Mouse (Mus musculus): Measurements from ENCODE around the gene Sema3a. TPM values are rescaled to one million over a fixed set of nuclear protein-coding genes. Genes with fewer than 3 reads are reported as not detected.

Gene Sema3a
- polyA plus RNA-seq, 1 experiment from 2014 or later = 42.1 TPM

GRCm38 (mm10) chr5:13337665-13338064, 212.5 kb downstream of the Sema3a start:
- no peaks in the 10 kb centered on the region for H3K36me3 ChIP-seq (ENCODE audit: control insufficient read depth, insufficient read depth, low read length)
- H3K9ac ChIP-seq (replicated peaks; ENCODE audit: low read depth, low read length) = no peak overlapping the region
- H3K27me3 ChIP-seq (ENCODE audit: control insufficient read depth, insufficient read depth, low read length) = no peaks in the 10 kb centered on the region
- H3K4me1 ChIP-seq (ENCODE audit: control insufficient read depth, insufficient read depth, low read length) = no peaks in the 10 kb centered on the region
- WGBS = 29% methylated on average over 1 of the region's 1 CpGs
- no peak overlapping the region for H3K4me3 ChIP-seq (ENCODE audit: low read depth, low read length)
- no peak overlapping the region for H3K27ac ChIP-seq (ENCODE audit: low read length)
- H3K4me2 ChIP-seq (replicated peaks; ENCODE audit: low read depth, low read length) = no peak overlapping the region
- no peaks in the 10 kb centered on the region for H3K9me3 ChIP-seq (ENCODE audit: control insufficient read depth, low read depth, low read length)
- ATAC-seq (ENCODE audit: insufficient number of reproducible peaks, insufficient read depth, low FRiP score, low read depth) = no peak

DNA sequence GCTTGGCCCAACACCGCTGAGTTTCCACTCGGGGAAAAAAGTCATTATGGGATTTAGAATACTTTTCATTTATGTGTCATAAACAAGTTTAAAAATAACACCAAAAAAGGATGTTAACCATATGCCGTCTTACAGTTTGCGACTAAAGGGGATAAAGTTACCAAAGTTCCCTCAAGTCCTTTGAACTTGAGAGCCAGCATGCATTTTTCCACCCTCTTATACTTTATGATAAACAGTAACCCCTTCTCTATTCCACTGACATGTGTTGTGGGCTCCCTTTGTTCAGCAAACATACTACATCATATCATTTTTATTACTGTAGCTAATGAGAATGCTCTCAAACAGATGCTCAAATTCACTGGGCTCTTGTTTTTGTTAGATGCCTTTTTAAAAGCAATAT, 221.9 kb downstream of the Sema3a start:
- 52% methylated on average over 4 of the region's 4 CpGs for WGBS
- Histone ChIP-seq H3K9me3 (ENCODE audit: control insufficient read depth, low read depth, low read length) (no peaks in the 10 kb centered on the region), H3K9ac (replicated peaks; ENCODE audit: low read depth, low read length) (no peak overlapping the region), H3K27me3 (ENCODE audit: control insufficient read depth, insufficient read depth, low read length) (no peaks in the 10 kb centered on the region), H3K36me3 (ENCODE audit: control insufficient read depth, insufficient read depth, low read length) (no peaks in the 10 kb centered on the region), H3K4me3 (ENCODE audit: low read depth, low read length) (no peak overlapping the region), H3K27ac (ENCODE audit: low read length) (no peak overlapping the region), H3K4me1 (ENCODE audit: control insufficient read depth, insufficient read depth, low read length) (no peaks in the 10 kb centered on the region), H3K4me2 (replicated peaks; ENCODE audit: low read depth, low read length) (no peak overlapping the region)
- no peak for ATAC-seq (ENCODE audit: insufficient number of reproducible peaks, insufficient read depth, low FRiP score, low read depth)

DNA sequence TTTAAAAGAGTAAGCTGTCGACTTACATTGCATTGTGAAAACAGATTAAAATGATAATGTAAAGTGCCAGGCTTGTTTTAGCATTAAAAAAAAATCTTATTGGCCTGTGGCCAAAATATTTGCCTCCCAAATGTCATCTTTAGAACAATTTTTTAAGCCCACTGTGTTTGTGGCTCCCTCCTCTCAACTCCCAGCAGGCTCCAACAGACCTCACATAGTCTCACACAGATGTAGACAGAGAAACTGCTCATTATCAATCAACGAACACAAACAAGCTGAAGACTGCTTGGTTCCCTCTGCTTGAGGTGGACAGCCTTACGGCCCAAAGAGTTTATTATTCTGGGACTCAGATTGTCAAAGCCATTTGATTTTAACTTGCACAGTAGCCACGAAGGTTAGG, 226.4 kb downstream of the Sema3a start:
- Histone ChIP-seq H3K27me3 (ENCODE audit: control insufficient read depth, insufficient read depth, low read length) (no peaks in the 10 kb centered on the region), H3K36me3 (ENCODE audit: control insufficient read depth, insufficient read depth, low read length) (no peaks in the 10 kb centered on the region), H3K9me3 (ENCODE audit: control insufficient read depth, low read depth, low read length) (no peaks in the 10 kb centered on the region), H3K4me1 (ENCODE audit: control insufficient read depth, insufficient read depth, low read length) (no peaks in the 10 kb centered on the region), H3K27ac (ENCODE audit: low read length) (no peak overlapping the region), H3K4me3 (ENCODE audit: low read depth, low read length) (no peak overlapping the region), H3K9ac (replicated peaks; ENCODE audit: low read depth, low read length) (no peak overlapping the region), H3K4me2 (replicated peaks; ENCODE audit: low read depth, low read length) (no peak overlapping the region)
- 36% methylated on average over 4 of the region's 4 CpGs for WGBS
- ATAC-seq (ENCODE audit: insufficient number of reproducible peaks, insufficient read depth, low FRiP score, low read depth) = no peak

DNA sequence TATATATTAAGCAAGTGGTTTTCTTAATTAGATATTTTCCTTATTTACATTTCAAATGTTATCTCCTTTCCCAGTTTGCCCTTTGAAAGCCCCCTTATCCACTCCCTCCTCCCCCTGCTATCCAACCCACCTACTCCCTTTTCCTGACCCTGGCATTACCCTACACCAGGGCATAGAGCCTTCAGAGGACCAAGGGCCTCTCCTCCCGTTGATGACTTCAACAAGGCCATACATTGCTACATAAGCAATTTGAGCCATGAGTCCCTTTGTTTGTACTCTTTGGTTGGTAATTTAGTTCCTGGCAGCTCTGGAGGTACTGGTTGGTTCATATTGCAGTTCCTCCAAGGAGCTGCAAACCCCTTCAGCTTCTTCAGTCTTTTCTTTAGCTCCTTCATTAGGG, 227.8 kb downstream of the Sema3a start:
- Histone ChIP-seq H3K36me3 (ENCODE audit: control insufficient read depth, insufficient read depth, low read length) (no peaks in the 10 kb centered on the region), H3K9me3 (ENCODE audit: control insufficient read depth, low read depth, low read length) (no peaks in the 10 kb centered on the region), H3K27ac (ENCODE audit: low read length) (no peak overlapping the region), H3K4me1 (ENCODE audit: control insufficient read depth, insufficient read depth, low read length) (no peaks in the 10 kb centered on the region), H3K9ac (replicated peaks; ENCODE audit: low read depth, low read length) (no peak overlapping the region), H3K27me3 (ENCODE audit: control insufficient read depth, insufficient read depth, low read length) (no peaks in the 10 kb centered on the region), H3K4me3 (ENCODE audit: low read depth, low read length) (no peak overlapping the region), H3K4me2 (replicated peaks; ENCODE audit: low read depth, low read length) (no peak overlapping the region)
- no peak for ATAC-seq (ENCODE audit: insufficient number of reproducible peaks, insufficient read depth, low FRiP score, low read depth)
- WGBS = 58% methylated on average over 1 of the region's 1 CpGs

DNA sequence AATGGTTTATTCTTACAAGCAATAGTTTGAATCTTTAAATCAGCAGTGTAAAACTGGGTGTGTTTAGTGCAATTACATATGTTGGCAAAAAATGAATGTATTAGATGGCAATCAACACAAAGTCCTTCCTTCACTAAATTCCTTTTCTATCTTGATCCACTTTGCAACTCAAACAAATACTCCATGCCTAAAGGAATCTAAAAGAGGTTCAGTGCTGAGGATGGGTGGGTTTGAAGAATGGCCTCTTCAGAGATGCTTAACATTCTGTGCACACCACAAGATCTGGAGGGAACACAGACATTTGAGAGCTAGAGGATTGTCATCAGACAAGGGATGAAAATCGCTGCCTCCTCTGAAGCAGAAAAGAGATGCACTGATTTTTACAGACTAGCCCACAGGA, 228.3 kb downstream of the Sema3a start:
- no peak overlapping the region for H3K4me3 ChIP-seq (ENCODE audit: low read depth, low read length)
- H3K9me3 ChIP-seq (ENCODE audit: control insufficient read depth, low read depth, low read length) = no peaks in the 10 kb centered on the region
- no peak overlapping the region for H3K4me2 ChIP-seq (replicated peaks; ENCODE audit: low read depth, low read length)
- no peaks in the 10 kb centered on the region for H3K27me3 ChIP-seq (ENCODE audit: control insufficient read depth, insufficient read depth, low read length)
- 81% methylated on average over 1 of the region's 1 CpGs for WGBS
- no peak overlapping the region for H3K9ac ChIP-seq (replicated peaks; ENCODE audit: low read depth, low read length)
- no peaks in the 10 kb centered on the region for H3K4me1 ChIP-seq (ENCODE audit: control insufficient read depth, insufficient read depth, low read length)
- ATAC-seq (ENCODE audit: insufficient number of reproducible peaks, insufficient read depth, low FRiP score, low read depth) = no peak
- H3K27ac ChIP-seq (ENCODE audit: low read length) = no peak overlapping the region
- H3K36me3 ChIP-seq (ENCODE audit: control insufficient read depth, insufficient read depth, low read length) = no peaks in the 10 kb centered on the region

- Histone ChIP-seq H3K27me3 (ENCODE audit: control insufficient read depth, insufficient read depth, low read length) (no peaks in the 10 kb centered on the region), H3K4me2 (replicated peaks; ENCODE audit: low read depth, low read length) (no peak overlapping the region), H3K4me1 (ENCODE audit: control insufficient read depth, insufficient read depth, low read length) (no peaks in the 10 kb centered on the region), H3K36me3 (ENCODE audit: control insufficient read depth, insufficient read depth, low read length) (no peaks in the 10 kb centered on the region), H3K4me3 (ENCODE audit: low read depth, low read length) (no peak overlapping the region), H3K9ac (replicated peaks; ENCODE audit: low read depth, low read length) (no peak overlapping the region), H3K27ac (ENCODE audit: low read length) (no peak overlapping the region), H3K9me3 (ENCODE audit: control insufficient read depth, low read depth, low read length) (no peaks in the 10 kb centered on the region)
- 92% methylated on average over 1 of the region's 1 CpGs for WGBS
- no peak for ATAC-seq (ENCODE audit: insufficient number of reproducible peaks, insufficient read depth, low FRiP score, low read depth)
Observed at GRCm38 (mm10) chr5:13354913-13355312, 229.7 kb downstream of the Sema3a start.

- Histone ChIP-seq H3K9me3 (ENCODE audit: control insufficient read depth, low read depth, low read length) (no peaks in the 10 kb centered on the region), H3K4me2 (replicated peaks; ENCODE audit: low read depth, low read length) (no peak overlapping the region), H3K36me3 (ENCODE audit: control insufficient read depth, insufficient read depth, low read length) (no peaks in the 10 kb centered on the region), H3K27me3 (ENCODE audit: control insufficient read depth, insufficient read depth, low read length) (no peaks in the 10 kb centered on the region), H3K9ac (replicated peaks; ENCODE audit: low read depth, low read length) (no peak overlapping the region), H3K4me1 (ENCODE audit: control insufficient read depth, insufficient read depth, low read length) (no peaks in the 10 kb centered on the region), H3K4me3 (ENCODE audit: low read depth, low read length) (no peak overlapping the region), H3K27ac (ENCODE audit: low read length) (no peak overlapping the region)
- ATAC-seq (ENCODE audit: insufficient number of reproducible peaks, insufficient read depth, low FRiP score, low read depth) = no peak
- 27% methylated on average over 4 of the region's 4 CpGs for WGBS
Observed at GRCm38 (mm10) chr5:13358770-13359169, 233.6 kb downstream of the Sema3a start.

GRCm38 (mm10) chr5:13360711-13361110, 235.5 kb downstream of the Sema3a start:
- no peaks in the 10 kb centered on the region for H3K36me3 ChIP-seq (ENCODE audit: control insufficient read depth, insufficient read depth, low read length)
- no peak overlapping the region for H3K9ac ChIP-seq (replicated peaks; ENCODE audit: low read depth, low read length)
- WGBS = 59% methylated on average over 3 of the region's 3 CpGs
- no peaks in the 10 kb centered on the region for H3K9me3 ChIP-seq (ENCODE audit: control insufficient read depth, low read depth, low read length)
- ATAC-seq (ENCODE audit: insufficient number of reproducible peaks, insufficient read depth, low FRiP score, low read depth) = no peak
- H3K27ac ChIP-seq (ENCODE audit: low read length) = no peak overlapping the region
- no peaks in the 10 kb centered on the region for H3K4me1 ChIP-seq (ENCODE audit: control insufficient read depth, insufficient read depth, low read length)
- no peaks in the 10 kb centered on the region for H3K27me3 ChIP-seq (ENCODE audit: control insufficient read depth, insufficient read depth, low read length)
- no peak overlapping the region for H3K4me3 ChIP-seq (ENCODE audit: low read depth, low read length)
- H3K4me2 ChIP-seq (replicated peaks; ENCODE audit: low read depth, low read length) = no peak overlapping the region

- Histone ChIP-seq H3K9me3 (ENCODE audit: control insufficient read depth, low read depth, low read length) (no peaks in the 10 kb centered on the region), H3K4me1 (ENCODE audit: control insufficient read depth, insufficient read depth, low read length) (no peaks in the 10 kb centered on the region), H3K36me3 (ENCODE audit: control insufficient read depth, insufficient read depth, low read length) (no peaks in the 10 kb centered on the region), H3K4me2 (replicated peaks; ENCODE audit: low read depth, low read length) (no peak overlapping the region), H3K9ac (replicated peaks; ENCODE audit: low read depth, low read length) (no peak overlapping the region), H3K27me3 (ENCODE audit: control insufficient read depth, insufficient read depth, low read length) (no peaks in the 10 kb centered on the region), H3K27ac (ENCODE audit: low read length) (no peak overlapping the region), H3K4me3 (ENCODE audit: low read depth, low read length) (no peak overlapping the region)
- 79% methylated on average over 2 of the region's 2 CpGs for WGBS
- no peak for ATAC-seq (ENCODE audit: insufficient number of reproducible peaks, insufficient read depth, low FRiP score, low read depth)
Observed at GRCm38 (mm10) chr5:13365108-13365507, 239.9 kb downstream of the Sema3a start.
